Mouse (Mus musculus): ENCODE data around the gene Gm4767. TPM values are rescaled to one million over a fixed set of nuclear protein-coding genes. Genes with fewer than 3 reads are reported as not detected.
"Not testable (repeated sequence)": the region's sequence is repeated elsewhere in the genome, so short reads cannot be mapped to it uniquely, and the experiment has no call there.

The Gm4767 gene
- polyA plus RNA-seq (2012; ENCODE audit: insufficient read depth, low replicate concordance) = not detected in 2 replicates

- H3K4me3 ChIP-seq (replicated peaks); H3K4me1 ChIP-seq; H3K9me3 ChIP-seq; H3K27me3 ChIP-seq (replicated peaks); H3K36me3 ChIP-seq (replicated peaks; ENCODE audit: low read length): not testable (repeated sequence)
These were observed at the start of gene Gm4767 for GRCm38 (mm10) chr10:81811899-81812298. TSS of gene Gm4767 (plus strand) at chr10:81812186.

GRCm38 (mm10) chr10:81770506-81771403 is 41.2 kb upstream of the Gm4767 start, which contains the start of gene Gm3055:
TSS of gene Gm3055 (minus strand) at chr10:81771161.
- H3K36me3 ChIP-seq (replicated peaks; ENCODE audit: low read length); H3K9me3 ChIP-seq; H3K27me3 ChIP-seq (replicated peaks); H3K4me3 ChIP-seq (replicated peaks); H3K4me1 ChIP-seq: not testable (repeated sequence)

- not testable (repeated sequence) for H3K9me3 ChIP-seq; H3K36me3 ChIP-seq (replicated peaks; ENCODE audit: low read length); H3K4me3 ChIP-seq (replicated peaks); H3K27me3 ChIP-seq (replicated peaks); H3K4me1 ChIP-seq
These were observed 40.6 kb upstream of the Gm4767 start for GRCm38 (mm10) chr10:81771404-81771777.

GRCm38 (mm10) chr10:81846219-81846618 is 34.2 kb downstream of the Gm4767 start:
- not testable (repeated sequence) for H3K9me3 ChIP-seq; H3K27me3 ChIP-seq (replicated peaks); H3K4me3 ChIP-seq (replicated peaks); H3K4me1 ChIP-seq; H3K36me3 ChIP-seq (replicated peaks; ENCODE audit: low read length)

- H3K4me3 ChIP-seq (replicated peaks); H3K36me3 ChIP-seq (replicated peaks; ENCODE audit: low read length); H3K9me3 ChIP-seq; H3K4me1 ChIP-seq; H3K27me3 ChIP-seq (replicated peaks): not testable (repeated sequence)
These were observed 51.7 kb downstream of the Gm4767 start, which contains the start of gene Gm32687 for GRCm38 (mm10) chr10:81863409-81864407. TSS of gene Gm32687 (plus strand) at chr10:81863934.

Other genes with a start within 250 kb of the Gm4767 start
- 18.9 and 34.3 TPM in 2 replicates for gene Tle2, start 237.6 kb upstream of the Gm4767 start, polyA plus RNA-seq (2012; ENCODE audit: insufficient read depth, low replicate concordance)
- 69.5 and 166 TPM in 2 replicates for gene Tle6, start 211.1 kb upstream of the Gm4767 start, polyA plus RNA-seq (2012; ENCODE audit: insufficient read depth, low replicate concordance)
- gene BC025920, start 205.9 kb upstream of the Gm4767 start, polyA plus RNA-seq (2012; ENCODE audit: insufficient read depth, low replicate concordance) = not detected in 2 replicates
- gene Sirt6, start 184.4 kb upstream of the Gm4767 start, polyA plus RNA-seq (2012; ENCODE audit: insufficient read depth, low replicate concordance) = 121 and 174 TPM in 2 replicates
- gene Ankrd24, start 183.6 kb upstream of the Gm4767 start, polyA plus RNA-seq (2012; ENCODE audit: insufficient read depth, low replicate concordance) = 13.7 and 17.3 TPM in 2 replicates
- 0.19 TPM in 1 of 2 replicates, not detected in the other for gene Gm10778, start 163.1 kb upstream of the Gm4767 start, polyA plus RNA-seq (2012; ENCODE audit: insufficient read depth, low replicate concordance)
- not detected in 2 replicates for gene Zfp433, start 107.4 kb upstream of the Gm4767 start, polyA plus RNA-seq (2012; ENCODE audit: insufficient read depth, low replicate concordance)
- not detected in 2 replicates for gene Gm3055, start 41.0 kb upstream of the Gm4767 start, polyA plus RNA-seq (2012; ENCODE audit: insufficient read depth, low replicate concordance)
- gene Gm32687, start 51.7 kb downstream of the Gm4767 start, polyA plus RNA-seq (2012; ENCODE audit: insufficient read depth, low replicate concordance) = not detected in 2 replicates
- not detected in 2 replicates for gene Zfp781, start 118.3 kb downstream of the Gm4767 start, polyA plus RNA-seq (2012; ENCODE audit: insufficient read depth, low replicate concordance)
- 0.04 TPM in 1 of 2 replicates, not detected in the other for gene Zfp873, start 235.9 kb downstream of the Gm4767 start, polyA plus RNA-seq (2012; ENCODE audit: insufficient read depth, low replicate concordance)

Data from megakaryocyte, embryonic 14.5 days (primary cell).